Mouse (Mus musculus) ES-Bruce4 (cell line): ENCODE measurements at regions not wholly inside any gene's neighbourhood (a gene's known extent, or its start where the extent isn't known, plus 50 kb on each side); places are given as distances from the start of the nearest gene placed in this dataset.

Source experiments
- H3K27ac ChIP-seq: 2 replicates; pipeline ENCODE4 v1.5.1; 2012; ENCODE audit warnings: low read length, inconsistent platforms; ENCODE audit not compliant: insufficient read depth
- H3K27me3 ChIP-seq: 2 replicates; pipeline ENCODE4 v1.6.1; 2012; ENCODE audit warnings: mild to moderate bottlenecking, low read length, inconsistent platforms; ENCODE audit not compliant: control insufficient read depth, poor library complexity, insufficient read depth, severe bottlenecking
- H3K36me3 ChIP-seq: 2 replicates; pipeline ENCODE4 v1.6.1; 2012; ENCODE audit warnings: inconsistent platforms, mild to moderate bottlenecking, low read length, moderate library complexity; ENCODE audit not compliant: control insufficient read depth, poor library complexity, insufficient read depth, severe bottlenecking
- H3K4me1 ChIP-seq: one replicate; pipeline ENCODE4 v1.8.1; 2011; ENCODE audit warnings: low read length; ENCODE audit not compliant: control insufficient read depth, insufficient read depth
- H3K4me3 ChIP-seq: 2 replicates; pipeline ENCODE4 v1.5.1; 2011; ENCODE audit warnings: low read depth, mild to moderate bottlenecking, low read length
- H3K9ac ChIP-seq: 2 replicates; pipeline ENCODE4 v1.6.1; 2012; ENCODE audit warnings: low read depth, mild to moderate bottlenecking, inconsistent platforms; ENCODE audit not compliant: poor library complexity, severe bottlenecking
- H3K9me3 ChIP-seq: replicated peaks from 2 replicates; pipeline ENCODE4 v1.6.1; 2012; ENCODE audit warnings: mild to moderate bottlenecking, low read length, inconsistent platforms; ENCODE audit not compliant: control insufficient read depth, poor library complexity, insufficient read depth, severe bottlenecking
- CTCF ChIP-seq: IDR thresholded peaks from one replicate; pipeline ENCODE4 v1.8.1; 2011; ENCODE audit warnings: low read depth, low read length
- EP300 ChIP-seq: IDR thresholded peaks from 2 replicates; pipeline ENCODE4 v1.6.1; 2011; ENCODE audit warnings: low read depth, low read length; ENCODE audit not compliant: insufficient read depth
- POLR2A ChIP-seq: IDR thresholded peaks from one replicate; pipeline ENCODE4 v1.8.1; 2011; ENCODE audit warnings: low read length; ENCODE audit not compliant: insufficient read depth

DNA sequence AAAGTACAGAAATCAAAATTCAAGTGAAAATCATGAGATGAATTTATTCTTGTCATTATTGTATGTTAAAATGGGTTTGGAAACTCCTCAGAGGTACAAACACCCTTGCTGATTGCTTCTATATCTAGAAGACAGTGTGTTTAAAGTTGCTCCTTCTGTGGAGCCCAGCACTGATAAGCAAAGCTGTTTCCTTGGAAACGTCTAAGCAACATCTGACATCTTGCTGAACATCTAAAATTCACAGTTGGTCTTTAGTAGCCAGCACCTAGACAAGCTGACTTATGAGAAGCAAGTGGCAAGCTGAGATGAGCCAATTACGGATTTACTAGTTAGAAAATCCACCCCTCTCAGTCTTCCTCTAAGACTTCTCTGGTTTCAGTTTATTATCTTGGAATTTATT lies 69.5 kb upstream of the Nwd2 start:
- Histone ChIP-seq H3K9me3 (no peaks in the 10 kb centered on the region), H3K27ac (no peak overlapping the region), H3K36me3 (no peaks in the 10 kb centered on the region), H3K4me3 (no peak overlapping the region), H3K9ac (no peak overlapping the region), H3K27me3 (no peaks in the 10 kb centered on the region), H3K4me1 (no peaks in the 10 kb centered on the region)
- no peak for TF ChIP-seq EP300
- no peak for TF ChIP-seq POLR2A
- TF ChIP-seq CTCF: no peak

DNA sequence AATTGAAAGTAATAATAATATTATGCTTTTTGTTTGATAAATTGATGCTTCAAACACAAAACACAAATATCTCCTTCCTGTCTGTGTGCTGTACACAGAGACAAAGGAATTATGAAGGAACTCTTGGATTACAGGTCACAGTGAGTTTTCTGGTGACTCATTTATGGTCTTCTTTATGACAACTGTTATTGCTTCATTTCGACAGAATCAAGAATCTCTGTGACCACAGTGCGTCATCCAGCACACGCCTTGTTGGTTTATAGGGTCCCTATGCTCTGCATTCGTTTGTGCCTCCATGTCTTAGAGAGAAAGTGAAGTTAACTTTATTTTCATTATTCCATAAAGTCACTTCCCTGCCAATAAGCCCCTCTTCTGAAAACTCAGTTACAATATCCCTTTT lies 61.9 kb upstream of the Nwd2 start:
- Histone ChIP-seq H3K4me3 (no peak overlapping the region), H3K9ac (no peak overlapping the region), H3K27me3 (no peaks in the 10 kb centered on the region), H3K9me3 (no peaks in the 10 kb centered on the region), H3K27ac (no peak overlapping the region), H3K36me3 (no peaks in the 10 kb centered on the region), H3K4me1 (no peaks in the 10 kb centered on the region)
- no peak for TF ChIP-seq CTCF
- TF ChIP-seq POLR2A: no peak
- TF ChIP-seq EP300: no peak

DNA sequence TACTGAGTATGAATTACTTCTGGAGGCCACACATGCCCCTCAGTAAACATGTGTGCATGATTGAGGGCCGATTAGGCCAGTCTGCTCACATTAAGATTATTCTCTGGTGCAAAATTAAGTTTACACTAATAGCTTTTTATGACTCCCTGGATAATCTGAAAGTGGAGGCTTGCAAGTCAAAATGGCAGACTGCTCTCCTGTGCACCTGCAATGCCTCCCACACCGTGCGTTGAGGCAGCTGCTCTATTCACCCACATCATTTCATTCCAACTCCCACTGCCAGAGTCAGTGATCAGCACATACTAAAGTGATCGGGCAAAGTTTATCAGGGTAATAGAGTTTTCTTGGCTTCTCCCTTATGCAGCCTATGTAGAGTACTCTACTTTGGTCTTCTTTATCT lies 61.0 kb upstream of the Nwd2 start:
- TF ChIP-seq EP300: no peak
- H3K9ac ChIP-seq: no peak overlapping the region
- H3K27ac ChIP-seq: no peak overlapping the region
- H3K4me3 ChIP-seq: no peak overlapping the region
- no peaks in the 10 kb centered on the region for H3K27me3 ChIP-seq
- H3K9me3 ChIP-seq: no peaks in the 10 kb centered on the region
- no peaks in the 10 kb centered on the region for H3K4me1 ChIP-seq
- H3K36me3 ChIP-seq: no peaks in the 10 kb centered on the region
